Comparison of ENCODE assay signal across 8 mouse cellular contexts in the genomic region with DNA sequence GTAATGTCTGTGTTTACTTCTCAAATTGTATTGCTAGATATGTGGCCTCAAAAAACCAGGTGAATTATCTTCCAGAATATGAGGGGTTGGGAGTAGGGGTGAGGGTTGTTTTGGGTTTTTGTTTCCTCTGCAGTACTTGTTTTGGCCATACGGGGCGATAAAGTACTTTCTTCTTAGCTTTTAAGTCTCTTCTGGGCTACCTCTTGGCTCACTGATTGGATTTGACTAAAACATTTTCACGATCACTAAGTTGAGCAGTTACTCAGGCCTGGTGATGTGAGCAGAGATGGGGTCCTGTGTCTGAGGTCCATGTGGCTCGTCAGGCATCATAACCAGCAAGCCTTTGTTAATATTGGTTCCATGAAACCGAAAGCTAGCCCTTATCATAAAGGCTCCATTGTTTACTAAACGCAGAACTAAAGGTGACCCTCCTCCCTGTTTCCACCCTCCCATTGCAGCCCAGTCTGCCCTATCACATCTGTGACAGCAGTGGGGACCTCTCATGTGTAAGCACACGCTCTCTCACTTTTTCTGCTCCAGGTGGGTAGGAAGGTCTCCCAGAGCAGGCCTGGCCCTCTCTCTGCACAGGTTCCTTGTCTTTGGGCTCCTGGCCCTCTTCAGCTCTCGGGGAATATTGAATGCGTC. TPM values are rescaled to one million over a fixed set of nuclear protein-coding genes. Genes with fewer than 3 reads are reported as not detected.
A peak's percentile ranks its signal among the peaks of the same experiment; 100 is the strongest.
DNase-seq lines count a peak whose midpoint lies in the region; ATAC-seq lines count a peak whose summit lies in the region.

No protein-coding gene starts in this region.

- ATAC-seq in erythroid progenitor cell, adult 5-6 weeks (replicated peaks; ENCODE audit: low FRiP score, poor library complexity, severe bottlenecking): peak; percentile 74

- DNase-seq in kidney, adult 9 months: peak; percentile 37
- no peak for DNase-seq in kidney, adult 18-20 months
- DNase-seq in MN1 (ENCODE audit: low spot score): peak; percentile 29
- peak; percentile 74 for DNase-seq in lung, postnatal 36 days
- no peak for DNase-seq in ovary, adult 18-20 months (ENCODE audit: low spot score)
- no peak for DNase-seq in spleen, postnatal 4 days (ENCODE audit: low spot score in 2 of 2)
- DNase-seq in adrenal gland, postnatal 36 days: no peak

RNA-seq across cellular contexts. Expression of a gene that starts 47.5 kb away (rescaled TPM):
- total RNA-seq in erythroid progenitor cell, adult 5-6 weeks (2015; ENCODE audit: low replicate concordance): 0.42 and 1.8 TPM in 2 replicates
- total RNA-seq in erythroid progenitor cell, adult 5-6 weeks (2017; ENCODE audit: low replicate concordance): 0.61 and 2.6 TPM in 2 replicates
- total RNA-seq in adrenal gland, postnatal 36 days (2021): under 1 TPM; 0.53 to 0.73 TPM

RNA-seq across cellular contexts. Expression of a gene that starts 53.5 kb away (rescaled TPM):
- 10.1 and 12.6 TPM in 2 replicates for total RNA-seq in erythroid progenitor cell, adult 5-6 weeks (2015; ENCODE audit: low replicate concordance)
- total RNA-seq in erythroid progenitor cell, adult 5-6 weeks (2017; ENCODE audit: low replicate concordance): 18.6 TPM in 1 of 2 replicates, not detected in the other
- 100 to 1,000 TPM; 119 to 160 TPM for total RNA-seq in adrenal gland, postnatal 36 days (2021)

RNA-seq across cellular contexts. Expression of a gene that starts 58.4 kb away (rescaled TPM):
- 12.3 and 22.6 TPM in 2 replicates for total RNA-seq in erythroid progenitor cell, adult 5-6 weeks (2015; ENCODE audit: low replicate concordance)
- 9.0 and 23.0 TPM in 2 replicates for total RNA-seq in erythroid progenitor cell, adult 5-6 weeks (2017; ENCODE audit: low replicate concordance)
- 10 to 100 TPM; 40.2 to 47.4 TPM for total RNA-seq in adrenal gland, postnatal 36 days (2021)

Comparison
In these comparisons a context has a peak if more than half of its experiments do, and no peak if none do; other contexts are left out.
1. DNase-seq: peak in kidney, adult 9 months (single experiment), MN1 (single experiment) and lung, postnatal 36 days (single experiment); none in kidney, adult 18-20 months (single experiment), ovary, adult 18-20 months (single experiment), spleen, postnatal 4 days (0 of 2) and adrenal gland, postnatal 36 days (0 of 2).
2. RNA of a gene that starts 53.5 kb away (total RNA-seq): 119 to 160 TPM in adrenal gland, postnatal 36 days; 10.1 to 18.6 TPM in erythroid progenitor cell, adult 5-6 weeks; every median in the first group is over 4 times any median in the second.